13 mouse cellular contexts compared by ENCODE assay signal in the genomic region with DNA sequence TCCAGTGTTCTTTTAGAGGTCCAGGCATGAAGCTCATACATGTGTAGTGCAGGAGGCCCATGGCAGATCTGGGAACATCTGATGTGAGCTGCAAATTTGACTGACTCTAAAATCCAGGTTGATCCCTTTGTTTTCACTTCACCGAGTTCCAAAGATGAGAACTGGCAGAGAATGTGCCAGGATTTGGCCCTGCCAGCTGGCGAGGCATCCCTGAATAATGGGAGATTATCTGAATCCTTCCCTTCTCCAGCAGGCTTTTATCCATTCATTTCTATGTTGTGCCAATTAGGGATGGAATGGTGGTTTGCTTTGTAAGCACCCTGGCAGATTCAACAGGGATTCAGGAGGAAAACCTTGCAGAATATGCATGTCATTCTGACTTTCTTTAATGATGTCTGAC.
DNase-seq lines count a peak whose midpoint lies in the region; ATAC-seq and TF ChIP-seq lines count a peak whose summit lies in the region.
"Had no signal": no experiment of that assay in that cellular context is flagged by ENCODE, and none has a peak within 500 bp of the region (broad histone marks: within the 10 kb centered on the region; RNA-seq: fewer than 3 reads in every experiment).

No protein-coding gene starts in this region.

- no peaks in the 10 kb centered on the region for H3K9me3 ChIP-seq in forebrain, postnatal 0 days (ENCODE audit: low read length)
- no peaks in the 10 kb centered on the region for H3K9me3 ChIP-seq in midbrain, embryonic 13.5 days
- H3K9me3 ChIP-seq: heart, embryonic 10.5 days; hindbrain, embryonic 15.5 days; limb, embryonic 13.5 days had no signal

- TF ChIP-seq CTCF in gastrocnemius, adult 2 months (IDR thresholded peaks at IDR 0.05), result no peak
- no peak for TF ChIP-seq CTCF in brain, embryonic 14.5 days (IDR thresholded peaks at IDR 0.05; ENCODE audit: borderline replicate concordance, extremely low read depth, insufficient read depth, insufficient read length)
- TF ChIP-seq CTCF in forebrain, postnatal 0 days (IDR thresholded peaks at IDR 0.05; ENCODE audit: low read depth), result no peak

- TF ChIP-seq POLR2A in brain, embryonic 14.5 days (IDR thresholded peaks at IDR 0.05; ENCODE audit: borderline replicate concordance, extremely low read depth, insufficient read depth, insufficient read length, poor library complexity, severe bottlenecking), result no peak

- WGBS in forebrain, postnatal 0 days, result 8% methylated on average over 2 of the region's 2 CpGs
- WGBS in midbrain, embryonic 13.5 days, result 11% methylated on average over 2 of the region's 2 CpGs

- peak; percentile 29; the same call in 1 of the 2 replicates for ATAC-seq in forebrain, postnatal 0 days
- peak; percentile 77 for ATAC-seq in midbrain, embryonic 13.5 days

- H3K27me3 ChIP-seq in forebrain, postnatal 0 days (ENCODE audit: insufficient read depth, low read length), result no peaks in the 10 kb centered on the region
- no peaks in the 10 kb centered on the region for H3K27me3 ChIP-seq in midbrain, embryonic 13.5 days
- H3K27me3 ChIP-seq: hindbrain, embryonic 15.5 days; limb, embryonic 13.5 days had no signal

- no peak overlapping the region for H3K9ac ChIP-seq in forebrain, postnatal 0 days
- H3K9ac ChIP-seq in midbrain, embryonic 13.5 days (replicated peaks), result no peak overlapping the region
- H3K9ac ChIP-seq: hindbrain, embryonic 15.5 days; limb, embryonic 13.5 days had no signal

- H3K36me3 ChIP-seq in forebrain, postnatal 0 days (ENCODE audit: insufficient read depth), result no peaks in the 10 kb centered on the region
- H3K36me3 ChIP-seq in midbrain, embryonic 13.5 days, result no peaks in the 10 kb centered on the region
- H3K36me3 ChIP-seq: heart, embryonic 10.5 days; hindbrain, embryonic 15.5 days; limb, embryonic 13.5 days had no signal

- no peak overlapping the region for H3K4me3 ChIP-seq in gastrocnemius, adult 2 months
- no peak overlapping the region for H3K4me3 ChIP-seq in forebrain, postnatal 0 days (ENCODE audit: low read depth, low read length)
- no peak overlapping the region for H3K4me3 ChIP-seq in midbrain, embryonic 13.5 days (replicated peaks)
- H3K4me3 ChIP-seq: heart, embryonic 10.5 days; hindbrain, embryonic 15.5 days; limb, embryonic 13.5 days had no signal

- intact Hi-C loops in gastrocnemius, adult 2 months (cut with DNase I), result no loop called here

- no peak overlapping the region for H3K27ac ChIP-seq in gastrocnemius, adult 2 months
- H3K27ac ChIP-seq in forebrain, postnatal 0 days (ENCODE audit: low read depth, low read length), result no peak overlapping the region
- 0 out of 2 replicates have a peak overlapping the region, but pooled peaks have one; percentile 19 for H3K27ac ChIP-seq in midbrain, embryonic 13.5 days
- H3K27ac ChIP-seq: heart, embryonic 10.5 days; hindbrain, embryonic 15.5 days; limb, embryonic 13.5 days had no signal

- H3K4me2 ChIP-seq in forebrain, postnatal 0 days (ENCODE audit: low read depth), result no peak overlapping the region
- no peak overlapping the region for H3K4me2 ChIP-seq in midbrain, embryonic 13.5 days (replicated peaks)
- H3K4me2 ChIP-seq: hindbrain, embryonic 15.5 days; limb, embryonic 13.5 days had no signal

- peak; percentile 26 for DNase-seq in gastrocnemius, adult 2 months
- no peak for DNase-seq in gastrocnemius, postnatal 25 days
- DNase-seq in brain, embryonic 14.5 days (ENCODE audit: low read depth), result peak; percentile 91
- DNase-seq in forebrain, postnatal 0 days, result peak; percentile 66
- DNase-seq in urinary bladder, postnatal 36 days (ENCODE audit: low spot score in 2 of 2), result no peak
- no peak for DNase-seq in neural tube, embryonic 10.5 days (ENCODE audit: extremely low spot score, low spot score)
- no peak for DNase-seq in kidney, postnatal 4 days
- DNase-seq: kidney, postnatal 10 days; thymus, postnatal 4 days had no signal

- H3K4me1 ChIP-seq in forebrain, postnatal 0 days (ENCODE audit: insufficient read depth), result no peaks in the 10 kb centered on the region
- H3K4me1 ChIP-seq in midbrain, embryonic 13.5 days (replicated peaks), result peaks cover 6% of the 10 kb centered on the region
- H3K4me1 ChIP-seq: heart, embryonic 10.5 days; hindbrain, embryonic 15.5 days; limb, embryonic 13.5 days had no signal

Comparison
In these comparisons a context has a peak if more than half of its experiments do, and no peak if none do; other contexts are left out.
1. DNase-seq: peak in gastrocnemius, adult 2 months (single experiment), brain, embryonic 14.5 days (single experiment) and forebrain, postnatal 0 days (single experiment); none in gastrocnemius, postnatal 25 days (single experiment), urinary bladder, postnatal 36 days (0 of 2), neural tube, embryonic 10.5 days (single experiment) and kidney, postnatal 4 days (0 of 2).